Mouse (Mus musculus) left cerebral cortex, adult 9 months (tissue): ENCODE results near the gene Coq8b.

Experiments used
- DNase-seq, 2 experiments: peaks; one replicate each; pipeline ENCODE4 v3.0.0; 2022; ENCODE audit warnings: low spot score in 2 of 2

The Coq8b gene

DNA sequence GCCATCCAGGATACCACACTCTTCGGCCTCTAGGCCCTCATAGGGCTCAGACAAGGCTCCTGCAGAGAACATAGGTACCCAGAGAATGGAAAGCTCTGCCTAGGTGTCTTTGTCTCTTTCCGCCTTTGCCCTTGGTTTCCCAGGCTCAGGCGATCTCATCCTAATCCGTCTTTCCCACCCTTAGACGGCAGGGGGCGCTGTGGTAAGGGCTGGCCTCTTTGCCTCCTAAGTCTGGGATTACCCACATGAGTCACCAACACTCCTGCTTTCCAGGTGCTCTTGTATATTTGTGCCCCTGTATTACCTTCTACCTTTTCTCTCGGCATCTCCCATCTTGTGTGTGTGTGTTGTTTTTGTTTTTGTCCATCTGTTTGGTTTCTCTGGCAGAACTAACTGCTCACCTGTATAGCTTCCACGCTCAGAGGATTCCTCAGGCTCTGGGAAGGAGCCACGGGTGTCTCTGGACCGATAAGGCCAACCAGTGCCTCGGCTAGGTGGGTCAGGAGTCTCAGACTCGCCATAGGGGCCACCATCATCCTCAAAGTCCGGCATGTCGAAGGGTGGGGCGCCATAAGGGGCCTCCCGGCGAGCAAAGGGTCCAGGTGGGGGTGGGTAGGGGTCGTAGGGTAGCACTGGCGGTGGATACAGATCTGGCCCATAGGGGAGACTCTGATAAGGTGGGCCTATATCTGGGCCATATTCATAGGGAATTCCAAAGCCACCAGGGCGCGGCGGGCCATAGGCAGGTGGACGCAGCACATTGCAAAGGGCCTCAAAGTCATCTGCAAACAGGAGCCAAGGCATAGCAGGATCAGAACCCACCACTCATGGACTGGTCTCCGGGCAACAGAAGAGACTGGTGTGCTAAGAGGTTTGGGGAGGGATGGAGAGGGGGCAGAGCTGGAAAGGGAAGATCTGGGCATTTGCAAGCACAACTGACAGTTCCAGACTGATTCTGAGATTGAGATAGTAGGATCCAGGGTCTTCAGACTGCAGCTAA lies 73.6 kb downstream of the Coq8b start:
- DNase-seq = no peak

DNA sequence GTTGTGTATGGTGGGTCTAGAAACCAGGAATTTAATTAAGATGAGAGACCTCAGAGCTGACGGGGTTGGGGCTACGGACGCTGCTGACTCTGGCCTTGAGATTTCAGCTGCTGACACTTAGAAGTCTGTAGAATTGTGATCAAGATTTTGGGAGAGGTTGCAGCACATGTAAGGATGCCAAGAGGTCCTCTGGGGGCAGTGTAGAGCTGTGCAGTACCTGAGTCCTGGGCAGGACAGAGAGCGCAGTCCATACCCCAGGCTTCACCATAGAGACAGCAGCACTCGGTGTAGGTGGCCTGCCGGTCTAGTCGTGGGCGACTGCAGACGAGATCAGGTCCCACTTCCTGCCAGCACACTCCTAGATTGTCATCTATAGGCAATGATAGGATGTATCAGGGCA lies 74.7 kb downstream of the Coq8b start:
- no peak for DNase-seq
